In the genomic region with DNA sequence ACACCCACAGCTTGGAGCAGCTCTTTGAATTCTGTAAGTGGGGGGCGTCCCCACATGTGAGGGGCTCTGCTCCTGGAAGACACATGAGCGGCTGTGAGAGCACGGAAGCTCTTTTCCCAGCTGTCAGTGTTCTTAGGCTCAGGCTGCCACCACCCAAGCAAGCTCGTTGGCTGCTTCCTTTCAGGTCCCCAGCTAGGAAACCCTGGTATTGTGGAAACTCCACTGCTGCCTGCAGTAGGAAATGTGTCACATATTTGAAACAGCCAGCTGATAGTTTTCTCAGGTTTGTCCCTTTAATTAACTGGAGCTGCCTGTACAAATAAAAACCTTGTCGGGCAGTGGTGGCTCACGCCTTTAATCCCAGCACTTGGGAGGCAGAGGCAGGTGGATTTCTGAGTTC, we compare ENCODE assay signal across 20 mouse cellular contexts.
DNase-seq lines count a peak whose midpoint lies in the region; ATAC-seq and TF ChIP-seq lines count a peak whose summit lies in the region.
"Had no signal": no experiment of that assay in that cellular context is flagged by ENCODE, and none has a peak within 500 bp of the region (broad histone marks: within the 10 kb centered on the region; RNA-seq: fewer than 3 reads in every experiment).

No protein-coding gene starts in this region.

- no peaks in the 10 kb centered on the region for H3K4me1 ChIP-seq in forebrain, embryonic 16.5 days (replicated peaks; ENCODE audit: control insufficient read depth, insufficient read depth, low read length)
- peaks cover 32% of the 10 kb centered on the region for H3K4me1 ChIP-seq in forebrain, embryonic 10.5 days
- peaks cover 7% of the 10 kb centered on the region for H3K4me1 ChIP-seq in heart, adult 2 months (ENCODE audit: control insufficient read depth, insufficient read depth, low read length)
- H3K4me1 ChIP-seq in brown adipose tissue, adult 24 weeks (ENCODE audit: control insufficient read depth, insufficient read depth, insufficient read length, low read length) = no peaks in the 10 kb centered on the region; the same call in 1 of the 2 replicates
- H3K4me1 ChIP-seq: embryonic facial prominence, embryonic 12.5 days; hindbrain, embryonic 12.5 days had no signal

- no peak overlapping the region for H3K4me3 ChIP-seq in forebrain, embryonic 16.5 days (replicated peaks; ENCODE audit: low read length)
- no peak overlapping the region for H3K4me3 ChIP-seq in forebrain, embryonic 10.5 days
- no peak overlapping the region for H3K4me3 ChIP-seq in heart, adult 2 months
- no peak overlapping the region for H3K4me3 ChIP-seq in brown adipose tissue, adult 24 weeks (ENCODE audit: insufficient read depth, low read depth, low read length)
- H3K4me3 ChIP-seq: embryonic facial prominence, embryonic 12.5 days; hindbrain, embryonic 12.5 days had no signal

- no peak for TF ChIP-seq CTCF in heart, adult 2 months (IDR thresholded peaks at IDR 0.05)
- no peak for TF ChIP-seq CTCF in brain, embryonic 14.5 days (IDR thresholded peaks at IDR 0.05; ENCODE audit: borderline replicate concordance, extremely low read depth, insufficient read depth, insufficient read length)

- H3K4me2 ChIP-seq in forebrain, embryonic 16.5 days (ENCODE audit: low read length) = no peak overlapping the region
- H3K4me2 ChIP-seq: embryonic facial prominence, embryonic 12.5 days; heart, embryonic 11.5 days; hindbrain, embryonic 12.5 days had no signal

- H3K9me3 ChIP-seq in forebrain, embryonic 16.5 days (ENCODE audit: control insufficient read depth, low read length) = no peaks in the 10 kb centered on the region
- H3K9me3 ChIP-seq in forebrain, embryonic 10.5 days = no peaks in the 10 kb centered on the region
- H3K9me3 ChIP-seq: embryonic facial prominence, embryonic 12.5 days; hindbrain, embryonic 12.5 days had no signal

- H3K79me2 ChIP-seq in heart, adult 2 months (replicated peaks; ENCODE audit: control insufficient read depth, insufficient read depth, low read length) = no peaks in the 10 kb centered on the region

- DNase-seq in forebrain, embryonic 10.5 days (ENCODE audit: extremely low spot score, low spot score) = no peak
- no peak for DNase-seq in heart, adult 2 months
- no peak for DNase-seq in heart, postnatal 36 days
- peak; percentile 37 for DNase-seq in brain, embryonic 14.5 days (ENCODE audit: low read depth)
- DNase-seq: adrenal gland, adult 2 months; adrenal gland, postnatal 25 days; cerebellum, adult 11 months; cerebellum, adult 8-10 months; cerebellum, postnatal 14 days; embryo, embryonic 11 days; gastrocnemius, postnatal 25 days; heart, postnatal 4 days; kidney, adult 11 months had no signal

- TF ChIP-seq EP300 in heart, adult 2 months (IDR thresholded peaks at IDR 0.05; ENCODE audit: insufficient read depth, low read depth, low read length) = no peak

- no peak overlapping the region for H3K27ac ChIP-seq in forebrain, embryonic 16.5 days (ENCODE audit: low read length)
- no peak overlapping the region for H3K27ac ChIP-seq in forebrain, embryonic 10.5 days
- peak overlapping the region; percentile 51; the same call in 1 of the 2 replicates for H3K27ac ChIP-seq in heart, adult 2 months
- peak overlapping the region; percentile 74 for H3K27ac ChIP-seq in brown adipose tissue, adult 24 weeks (replicated peaks; ENCODE audit: low read depth, low read length)
- H3K27ac ChIP-seq: embryonic facial prominence, embryonic 12.5 days; hindbrain, embryonic 12.5 days had no signal

- H3K9ac ChIP-seq in forebrain, embryonic 16.5 days (replicated peaks; ENCODE audit: low read depth, low read length) = no peak overlapping the region
- no peak overlapping the region for H3K9ac ChIP-seq in heart, adult 2 months (ENCODE audit: low read depth, low read length)
- H3K9ac ChIP-seq: embryonic facial prominence, embryonic 12.5 days; hindbrain, embryonic 12.5 days had no signal

- peak; percentile 18; the same call in 1 of the 2 replicates for ATAC-seq in forebrain, embryonic 16.5 days
- ATAC-seq: hindbrain, embryonic 16.5 days; inflammation-experienced regulatory T-cells, adult 6 months had no signal

- H3K27me3 ChIP-seq in forebrain, embryonic 16.5 days (replicated peaks; ENCODE audit: control insufficient read depth, insufficient read depth, low read length) = no peaks in the 10 kb centered on the region
- H3K27me3 ChIP-seq in forebrain, embryonic 10.5 days (ENCODE audit: poor library complexity, severe bottlenecking) = no peaks in the 10 kb centered on the region
- H3K27me3 ChIP-seq in heart, adult 2 months (ENCODE audit: control insufficient read depth, insufficient read depth, low read length) = no peaks in the 10 kb centered on the region
- H3K27me3 ChIP-seq: embryonic facial prominence, embryonic 12.5 days; hindbrain, embryonic 12.5 days had no signal

- no peaks in the 10 kb centered on the region for H3K36me3 ChIP-seq in forebrain, embryonic 16.5 days (ENCODE audit: control insufficient read depth, insufficient read depth)
- H3K36me3 ChIP-seq in forebrain, embryonic 10.5 days (replicated peaks) = 0 out of 2 replicates have a peak, but pooled peaks cover 3% of the 10 kb centered on the region
- H3K36me3 ChIP-seq in heart, adult 2 months (ENCODE audit: control insufficient read depth, insufficient read depth, low read length) = peaks cover 7% of the 10 kb centered on the region

- intact Hi-C loops in heart, adult 2 months (cut with DNase I) = no loop called here
- intact Hi-C loops in heart, postnatal 36 days (cut with DNase I) = no loop called here

- no peak for TF ChIP-seq POLR2A in heart, adult 2 months (IDR thresholded peaks at IDR 0.05; ENCODE audit: insufficient read depth, low read depth, low read length)
- no peak for TF ChIP-seq POLR2A in brain, embryonic 14.5 days (IDR thresholded peaks at IDR 0.05; ENCODE audit: borderline replicate concordance, extremely low read depth, insufficient read depth, insufficient read length, poor library complexity, severe bottlenecking)

- WGBS in forebrain, embryonic 16.5 days = 52% methylated on average over 6 of the region's 6 CpGs
- WGBS in forebrain, embryonic 10.5 days = 84% methylated on average over 6 of the region's 6 CpGs
- WGBS in heart, adult 2 months = 60% methylated on average over 6 of the region's 6 CpGs

Comparison
In these comparisons a context has a peak if more than half of its experiments do, and no peak if none do; other contexts are left out.
1. H3K27ac ChIP-seq: peak in heart, adult 2 months (single experiment) and brown adipose tissue, adult 24 weeks (single experiment); none in forebrain, embryonic 16.5 days (single experiment) and forebrain, embryonic 10.5 days (single experiment).